Mouse (Mus musculus) E14TG2a.4 (cell line): Measurements from ENCODE around the gene Eef1akmt2.

Source experiments
- H3K27me3 ChIP-seq: 2 replicates; pipeline ENCODE4 v1.6.1; 2014; ENCODE audit warnings: low read length, control low read depth; ENCODE audit not compliant: insufficient read depth
- H3K36me3 ChIP-seq: 2 replicates; pipeline ENCODE4 v1.6.1; 2014; ENCODE audit warnings: low read length, control low read depth; ENCODE audit not compliant: insufficient read depth
- H3K4me1 ChIP-seq: replicated peaks from 2 replicates; pipeline ENCODE4 v1.6.1; 2014; ENCODE audit warnings: low read depth, low read length, control low read depth
- H3K4me3 ChIP-seq: replicated peaks from 2 replicates; pipeline ENCODE4 v1.5.1; 2014; ENCODE audit warnings: mild to moderate bottlenecking, low read length
- H3K9me3 ChIP-seq: 2 replicates; pipeline ENCODE4 v1.6.1; 2014; ENCODE audit warnings: low read length, control low read depth
- CTCF ChIP-seq: conservative IDR thresholded peaks from 2 replicates; pipeline ENCODE4 v1.5.1; 2014; ENCODE audit warnings: low read length
- NANOG ChIP-seq: IDR thresholded peaks from 2 replicates; pipeline ENCODE4 v1.6.1; 2014; ENCODE audit warnings: borderline replicate concordance, low read length, mixed read lengths
- POU5F1 ChIP-seq: IDR thresholded peaks from 2 replicates; pipeline ENCODE4 v1.6.1; 2014; ENCODE audit warnings: low read length, borderline replicate concordance

Eef1akmt2 gene

GRCm38 (mm10) chr7:132853946-132854345 is 1.5 kb upstream of the Eef1akmt2 start:
- Histone ChIP-seq H3K9me3 (no peaks in the 10 kb centered on the region), H3K36me3 (peaks cover 13% of the 10 kb centered on the region), H3K27me3 (no peaks in the 10 kb centered on the region), H3K4me1 (peaks cover 16% of the 10 kb centered on the region), H3K4me3 (no peak overlapping the region)
- TF ChIP-seq POU5F1, result no peak
- no peak for TF ChIP-seq CTCF
- TF ChIP-seq NANOG, result no peak

GRCm38 (mm10) chr7:132853361-132853760 is 888 bp upstream of the Eef1akmt2 start:
- Histone ChIP-seq H3K4me3 (no peak overlapping the region), H3K9me3 (no peaks in the 10 kb centered on the region), H3K4me1 (peaks cover 12% of the 10 kb centered on the region), H3K36me3 (peaks cover 19% of the 10 kb centered on the region), H3K27me3 (no peaks in the 10 kb centered on the region)
- TF ChIP-seq NANOG, result no peak
- no peak for TF ChIP-seq POU5F1
- no peak for TF ChIP-seq CTCF

GRCm38 (mm10) chr7:132843152-132843551 is 9.3 kb downstream of the Eef1akmt2 start:
- Histone ChIP-seq H3K9me3 (no peaks in the 10 kb centered on the region), H3K4me1 (0 out of 2 replicates have a peak, but pooled peaks cover 2% of the 10 kb centered on the region), H3K4me3 (no peak overlapping the region), H3K27me3 (no peaks in the 10 kb centered on the region), H3K36me3 (peaks cover 34% of the 10 kb centered on the region)
- TF ChIP-seq CTCF (no peak), NANOG (no peak), POU5F1 (no peak)

GRCm38 (mm10) chr7:132842455-132842854 is 10.0 kb downstream of the Eef1akmt2 start:
- Histone ChIP-seq H3K9me3 (no peaks in the 10 kb centered on the region), H3K4me3 (no peak overlapping the region), H3K27me3 (no peaks in the 10 kb centered on the region), H3K4me1 (0 out of 2 replicates have a peak, but pooled peaks cover 2% of the 10 kb centered on the region), H3K36me3 (peaks cover 27% of the 10 kb centered on the region)
- TF ChIP-seq POU5F1 (no peak), NANOG (no peak), CTCF (no peak)

DNA sequence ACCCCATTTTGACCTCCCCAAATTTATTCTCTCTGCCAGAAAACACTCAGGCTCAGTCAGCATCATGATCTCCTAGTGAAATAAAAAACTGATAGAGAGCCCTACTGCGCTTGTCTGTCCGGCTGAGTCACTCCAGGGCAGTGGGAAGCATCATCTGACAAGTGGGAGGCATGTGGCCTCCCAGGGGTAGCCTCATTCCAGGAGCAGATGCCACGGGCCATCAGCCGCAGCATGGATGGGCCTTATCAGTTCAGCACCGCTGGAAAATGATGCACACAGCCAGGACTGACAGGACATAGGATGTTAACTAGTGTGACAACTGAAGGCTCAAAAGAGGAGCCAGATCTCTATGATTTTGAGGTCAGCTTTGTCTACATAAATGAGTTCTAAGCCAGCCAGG is 11.2 kb downstream of the Eef1akmt2 start:
- H3K4me3 ChIP-seq, result no peak overlapping the region
- TF ChIP-seq POU5F1 (no peak), NANOG (no peak), CTCF (no peak)
- 0 out of 2 replicates have a peak, but pooled peaks cover 2% of the 10 kb centered on the region for H3K4me1 ChIP-seq
- H3K27me3 ChIP-seq, result no peaks in the 10 kb centered on the region
- H3K36me3 ChIP-seq, result peaks cover 25% of the 10 kb centered on the region
- H3K9me3 ChIP-seq, result no peaks in the 10 kb centered on the region

DNA sequence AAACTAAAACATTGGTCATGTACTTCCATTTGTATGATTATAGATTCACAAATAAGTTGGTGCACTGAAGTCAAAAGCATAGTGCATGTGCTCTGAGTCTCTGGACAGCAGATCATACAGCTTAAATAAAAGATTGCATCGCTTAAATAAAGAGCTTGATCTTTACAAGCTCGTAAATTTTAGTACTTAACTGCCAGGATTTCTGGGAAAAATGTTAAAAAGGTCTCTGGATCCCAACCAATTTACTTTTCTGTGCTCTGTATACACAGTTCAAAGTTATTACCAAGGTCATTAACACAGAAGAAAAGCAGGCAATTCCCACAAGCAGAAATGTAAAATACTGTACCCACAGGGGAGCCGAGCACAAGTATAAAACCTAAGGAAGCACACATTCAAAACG is 21.5 kb downstream of the Eef1akmt2 start:
- TF ChIP-seq CTCF, result no peak
- TF ChIP-seq NANOG, result no peak
- no peak for TF ChIP-seq POU5F1
- Histone ChIP-seq H3K4me3 (no peak overlapping the region), H3K27me3 (no peaks in the 10 kb centered on the region), H3K9me3 (peaks cover 30% of the 10 kb centered on the region), H3K4me1 (no peaks in the 10 kb centered on the region), H3K36me3 (peaks cover 34% of the 10 kb centered on the region)

GRCm38 (mm10) chr7:132824346-132825022 is 28.0 kb downstream of the Eef1akmt2 start:
- Histone ChIP-seq H3K9me3 (no peaks in the 10 kb centered on the region), H3K4me3 (no peak overlapping the region), H3K36me3 (peaks cover 2% of the 10 kb centered on the region; the same call in 1 of the 2 replicates), H3K4me1 (peaks cover 13% of the 10 kb centered on the region), H3K27me3 (no peaks in the 10 kb centered on the region)
- TF ChIP-seq NANOG (no peak), POU5F1 (no peak), CTCF (no peak)

DNA sequence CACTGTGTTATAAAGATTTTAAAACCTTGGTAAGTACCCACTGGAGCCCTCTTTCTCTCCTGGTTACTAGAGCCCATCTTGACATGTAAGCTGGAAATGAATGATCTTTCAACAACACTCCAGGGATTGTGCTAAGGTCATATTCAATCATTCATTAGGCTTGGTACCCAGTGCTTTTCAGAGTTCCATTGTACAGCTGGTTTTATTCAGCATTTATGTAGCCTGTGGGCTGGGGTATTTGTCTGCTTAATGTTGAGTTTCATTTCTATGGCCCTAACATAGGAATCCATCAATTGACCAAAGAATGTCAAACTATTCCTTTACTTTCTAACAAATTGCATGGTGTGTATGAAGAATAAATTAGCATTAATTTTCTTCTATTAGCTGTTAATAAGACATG is 28.6 kb downstream of the Eef1akmt2 start:
- peaks cover 13% of the 10 kb centered on the region for H3K4me1 ChIP-seq
- no peak for TF ChIP-seq NANOG
- no peak for TF ChIP-seq POU5F1
- no peak for TF ChIP-seq CTCF
- H3K4me3 ChIP-seq, result no peak overlapping the region
- H3K36me3 ChIP-seq, result peaks cover 2% of the 10 kb centered on the region; the same call in 1 of the 2 replicates
- H3K27me3 ChIP-seq, result no peaks in the 10 kb centered on the region
- H3K9me3 ChIP-seq, result no peaks in the 10 kb centered on the region
